In the genomic region with DNA sequence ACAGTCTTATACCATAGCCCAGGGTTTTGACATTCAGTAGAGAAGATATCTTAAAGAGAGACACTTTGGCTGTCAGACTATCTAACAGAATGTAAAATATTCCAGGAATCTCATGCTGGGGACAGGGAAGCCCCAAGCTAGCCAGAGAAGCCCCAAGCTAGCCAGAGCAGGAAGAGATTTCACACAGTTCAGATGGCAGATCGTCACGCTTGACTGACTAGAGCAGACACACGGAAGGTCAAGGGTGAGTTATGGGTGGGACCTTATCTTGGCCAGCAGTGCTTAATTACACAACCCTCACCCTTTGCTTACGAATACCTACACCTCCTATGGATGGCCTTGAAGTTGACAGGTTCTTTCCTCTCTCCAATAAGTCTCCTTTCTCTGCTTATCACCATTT, we compare ENCODE assay signal across 28 mouse cellular contexts. TPM values are rescaled to one million over a fixed set of nuclear protein-coding genes. Genes with fewer than 3 reads are reported as not detected.
DNase-seq lines count a peak whose midpoint lies in the region; ATAC-seq and TF ChIP-seq lines count a peak whose summit lies in the region.
"Had no signal": no experiment of that assay in that cellular context is flagged by ENCODE, and none has a peak within 500 bp of the region (broad histone marks: within the 10 kb centered on the region; RNA-seq: fewer than 3 reads in every experiment).

No protein-coding gene starts in this region.

- no peak overlapping the region for H3K9ac ChIP-seq in hindbrain, embryonic 11.5 days (ENCODE audit: low read depth, low read length)
- H3K9ac ChIP-seq: hindbrain, embryonic 12.5 days; limb, embryonic 12.5 days; liver, embryonic 14.5 days; lung, embryonic 15.5 days; midbrain, embryonic 15.5 days had no signal

- no peak overlapping the region for H3K4me3 ChIP-seq in kidney, adult 2 months (ENCODE audit: insufficient read depth, low read depth, low read length)
- H3K4me3 ChIP-seq in embryonic facial prominence, embryonic 10.5 days: no peak overlapping the region
- no peak overlapping the region for H3K4me3 ChIP-seq in small intestine, adult 2 months (ENCODE audit: low read depth, low read length)
- H3K4me3 ChIP-seq in hindbrain, embryonic 11.5 days (ENCODE audit: low read depth, low read length): no peak overlapping the region
- H3K4me3 ChIP-seq: hindbrain, embryonic 12.5 days; limb, embryonic 12.5 days; lung, embryonic 15.5 days; midbrain, embryonic 15.5 days; myocyte had no signal

- no peak for ATAC-seq in hindbrain, embryonic 11.5 days (ENCODE audit: low FRiP score)
- ATAC-seq: activated CD4-positive, CD25-positive, alpha-beta regulatory T cell, adult 4 months; forebrain, embryonic 14.5 days; midbrain, embryonic 15.5 days had no signal

- no peak overlapping the region for H3K27ac ChIP-seq in kidney, adult 2 months (ENCODE audit: insufficient read depth, low read depth, low read length)
- H3K27ac ChIP-seq in embryonic facial prominence, embryonic 10.5 days (replicated peaks): no peak overlapping the region
- peak overlapping the region; percentile 51; the same call in 1 of the 2 replicates for H3K27ac ChIP-seq in small intestine, adult 2 months (ENCODE audit: insufficient read depth, low read depth, low read length)
- no peak overlapping the region for H3K27ac ChIP-seq in hindbrain, embryonic 11.5 days (ENCODE audit: low read depth, low read length)
- H3K27ac ChIP-seq: hindbrain, embryonic 12.5 days; limb, embryonic 12.5 days; liver, embryonic 14.5 days; lung, embryonic 15.5 days; midbrain, embryonic 15.5 days had no signal

- H3K9me3 ChIP-seq in embryonic facial prominence, embryonic 10.5 days: no peaks in the 10 kb centered on the region
- no peaks in the 10 kb centered on the region for H3K9me3 ChIP-seq in hindbrain, embryonic 11.5 days (ENCODE audit: control insufficient read depth, low read length)
- H3K9me3 ChIP-seq: hindbrain, embryonic 12.5 days; limb, embryonic 12.5 days; lung, embryonic 15.5 days; midbrain, embryonic 15.5 days had no signal

- no peaks in the 10 kb centered on the region for H3K27me3 ChIP-seq in kidney, adult 2 months (replicated peaks; ENCODE audit: control insufficient read depth, insufficient read depth, low read length)
- no peaks in the 10 kb centered on the region for H3K27me3 ChIP-seq in embryonic facial prominence, embryonic 10.5 days (replicated peaks; ENCODE audit: low read depth, poor library complexity, severe bottlenecking)
- no peaks in the 10 kb centered on the region for H3K27me3 ChIP-seq in small intestine, adult 2 months (ENCODE audit: control insufficient read depth, insufficient read depth, low read length)
- H3K27me3 ChIP-seq in hindbrain, embryonic 11.5 days (ENCODE audit: control insufficient read depth, insufficient read depth, low read length): no peaks in the 10 kb centered on the region; the same call in 1 of the 2 replicates
- H3K27me3 ChIP-seq: hindbrain, embryonic 12.5 days; limb, embryonic 12.5 days; lung, embryonic 15.5 days; midbrain, embryonic 15.5 days had no signal

- TF ChIP-seq CTCF in kidney, adult 2 months (conservative IDR thresholded peaks at IDR 0.05; ENCODE audit: insufficient read depth, insufficient read length, low read depth, low read length): no peak
- no peak for TF ChIP-seq CTCF in small intestine, adult 2 months (IDR thresholded peaks at IDR 0.05; ENCODE audit: extremely low read depth, insufficient read length, insufficient replicate concordance, low read depth, low read length)

- DNase-seq in kidney, adult 2 months: peak; percentile 3
- no peak for DNase-seq in kidney, adult 11 months
- DNase-seq in ES-CJ7 (ENCODE audit: low read depth, low spot score): peak; percentile 31
- DNase-seq in embryonic facial prominence, embryonic 10.5 days (ENCODE audit: low spot score): peak; percentile 21
- DNase-seq in left cerebral cortex, adult 18-20 months (ENCODE audit: low spot score in 2 of 2): no peak
- no peak for DNase-seq in hindbrain, embryonic 11.5 days (ENCODE audit: low spot score)
- no peak for DNase-seq in heart, postnatal 25 days (ENCODE audit: low spot score)
- DNase-seq: adrenal gland, postnatal 14 days; cerebellum, adult 11 months; cerebellum, postnatal 14 days; gastrocnemius, postnatal 14 days; kidney, postnatal 10 days; right cerebral cortex, postnatal 25 days; thymus, postnatal 14 days had no signal

- intact Hi-C loops in heart, postnatal 25 days (cut with DNase I): loop anchor here (10.0 kb wide), 1 partner anchor 584 kb away; no protein-coding TSS in a partner anchor

- H3K36me3 ChIP-seq in kidney, adult 2 months (ENCODE audit: control insufficient read depth, insufficient read depth, low read length): no peaks in the 10 kb centered on the region
- no peaks in the 10 kb centered on the region for H3K36me3 ChIP-seq in embryonic facial prominence, embryonic 10.5 days (replicated peaks)
- no peaks in the 10 kb centered on the region for H3K36me3 ChIP-seq in small intestine, adult 2 months (ENCODE audit: control insufficient read depth, insufficient read depth, low read length)
- no peaks in the 10 kb centered on the region for H3K36me3 ChIP-seq in hindbrain, embryonic 11.5 days (ENCODE audit: control insufficient read depth, insufficient read depth, low read length)
- H3K36me3 ChIP-seq: hindbrain, embryonic 12.5 days; limb, embryonic 12.5 days; lung, embryonic 15.5 days; midbrain, embryonic 15.5 days had no signal

- no peak for TF ChIP-seq POLR2A in kidney, adult 2 months (IDR thresholded peaks at IDR 0.05; ENCODE audit: low read depth, low read length)
- TF ChIP-seq POLR2A in small intestine, adult 2 months (IDR thresholded peaks at IDR 0.05; ENCODE audit: low read depth, low read length): no peak

- H3K4me2 ChIP-seq in hindbrain, embryonic 11.5 days (replicated peaks; ENCODE audit: low read depth, low read length): no peak overlapping the region
- H3K4me2 ChIP-seq: hindbrain, embryonic 12.5 days; limb, embryonic 12.5 days; lung, embryonic 15.5 days; midbrain, embryonic 15.5 days had no signal

- 25% methylated on average over 4 of the region's 4 CpGs for WGBS in kidney, adult 2 months
- WGBS in embryonic facial prominence, embryonic 10.5 days: 41% methylated on average over 4 of the region's 4 CpGs
- WGBS in small intestine, adult 2 months: 19% methylated on average over 4 of the region's 4 CpGs
- 67% methylated on average over 4 of the region's 4 CpGs for WGBS in hindbrain, embryonic 11.5 days

- H3K4me1 ChIP-seq in kidney, adult 2 months (ENCODE audit: control insufficient read depth, insufficient read depth, low read length): no peaks in the 10 kb centered on the region
- H3K4me1 ChIP-seq in embryonic facial prominence, embryonic 10.5 days: peaks cover 31% of the 10 kb centered on the region
- peaks cover 15% of the 10 kb centered on the region; the same call in 1 of the 2 replicates for H3K4me1 ChIP-seq in small intestine, adult 2 months (ENCODE audit: control insufficient read depth, insufficient read depth, insufficient read length, low read length)
- no peaks in the 10 kb centered on the region for H3K4me1 ChIP-seq in hindbrain, embryonic 11.5 days (replicated peaks; ENCODE audit: control insufficient read depth, insufficient read depth, low read length)
- H3K4me1 ChIP-seq: hindbrain, embryonic 12.5 days; lung, embryonic 15.5 days; midbrain, embryonic 15.5 days had no signal

RNA-seq across cellular contexts. Expression of a gene that starts 12.1 kb away (rescaled TPM):
- polyA plus RNA-seq in kidney, adult 2 months (2012; rRNA removed): not detected in 2 replicates
- not detected in 2 replicates for polyA plus RNA-seq in embryonic facial prominence, embryonic 10.5 days (2016; fragmentation: Nextera tagmentation; extraction: Ambion mirVana)
- 2.7 and 3.7 TPM in 2 replicates for polyA plus RNA-seq in small intestine, adult 2 months (2012; rRNA removed)
- not detected for total RNA-seq in left cerebral cortex, adult 18-20 months (2021)
- polyA plus RNA-seq in hindbrain, embryonic 11.5 days (2014; fragmentation: Nextera tagmentation; extraction: Ambion mirVana): 0.08 TPM in 1 of 2 replicates, not detected in the other
- total RNA-seq in heart, postnatal 25 days (2021): not detected
- total RNA-seq: adrenal gland, postnatal 14 days; gastrocnemius, postnatal 14 days; heart, adult 8-10 months; megakaryocyte, adult 5-6 weeks had no signal
- polyA plus RNA-seq: embryonic facial prominence, embryonic 11.5 days; forebrain, embryonic 14.5 days; heart, postnatal 0 days; hindbrain, embryonic 12.5 days; lung, embryonic 15.5 days; myocyte; neural tube, embryonic 14.5 days had no signal

Comparison
In these comparisons a context has a peak if more than half of its experiments do, and no peak if none do; other contexts are left out.
1. DNase-seq: peak in kidney, adult 2 months (single experiment), ES-CJ7 (single experiment) and embryonic facial prominence, embryonic 10.5 days (single experiment); none in kidney, adult 11 months (single experiment), left cerebral cortex, adult 18-20 months (0 of 2), hindbrain, embryonic 11.5 days (single experiment) and heart, postnatal 25 days (single experiment).